Mouse (Mus musculus) limb, embryonic 12.5 days (tissue): ENCODE data around the gene Matn3. TPM values are rescaled to one million over a fixed set of nuclear protein-coding genes. Genes with fewer than 3 reads are reported as not detected.
"Not testable (repeated sequence)": the region's sequence is repeated elsewhere in the genome, so short reads cannot be mapped to it uniquely, and the experiment has no call there.

Experiments used
- ATAC-seq: fragments of 200-750 bp; cut with Nextera tagmentation; 2 replicates; pipeline ENCODE4 v1.8.0; 2017; ENCODE audit warnings: low read depth, moderate TSS enrichment; ENCODE audit not compliant: insufficient number of reproducible peaks, insufficient read depth, low FRiP score, low TSS enrichment
- H3K27ac ChIP-seq: fragments of 300-500 bp; sonication (generic); 2 replicates; pipeline ENCODE4 v1.5.1; 2016; ENCODE audit warnings: mild to moderate bottlenecking, moderate library complexity
- H3K27me3 ChIP-seq: fragments of 300-500 bp; sonication (generic); 2 replicates; pipeline ENCODE4 v1.6.1; 2016; ENCODE audit warnings: mild to moderate bottlenecking, moderate library complexity
- H3K36me3 ChIP-seq: fragments of 300-500 bp; sonication (generic); 2 replicates; pipeline ENCODE4 v1.6.1; 2016; ENCODE audit warnings: mild to moderate bottlenecking, moderate library complexity
- H3K4me1 ChIP-seq: fragments of 300-500 bp; sonication (generic); replicated peaks from 2 replicates; pipeline ENCODE4 v1.6.1; 2016
- H3K4me2 ChIP-seq: fragments of 300-500 bp; sonication (generic); 2 replicates; pipeline ENCODE4 v1.6.1; 2016; ENCODE audit warnings: mild to moderate bottlenecking, moderate library complexity
- H3K4me3 ChIP-seq: fragments of 300-500 bp; sonication (generic); replicated peaks from 2 replicates; pipeline ENCODE4 v1.5.1; 2016; ENCODE audit warnings: mild to moderate bottlenecking
- H3K9ac ChIP-seq: fragments of 300-500 bp; sonication (generic); replicated peaks from 2 replicates; pipeline ENCODE4 v1.6.1; 2016; ENCODE audit warnings: mild to moderate bottlenecking, moderate library complexity
- H3K9me3 ChIP-seq: fragments of 300-500 bp; sonication (generic); 2 replicates; pipeline ENCODE4 v1.6.1; 2016; ENCODE audit warnings: mild to moderate bottlenecking, moderate library complexity
- WGBS: fragments of 180-500 bp; shearing (Covaris S2); methylation state at CpG from one replicate; pipeline ENCODE4 v1.1.7; 2016; 5-methylcytosine and 5-hydroxymethylcytosine counted together
- polyA plus RNA-seq: library from polyadenylated mRNA; unstranded; fragments of >200 nt; fragmentation: Nextera tagmentation; extraction: Ambion mirVana; gene quantifications from 2 replicates; pipeline ENCODE4 v1.2.1, GENCODE M21; 2016

Matn3 gene
- polyA plus RNA-seq, 1 experiment from 2014 or later = 5.4 TPM

- Histone ChIP-seq H3K4me3 (no peak overlapping the region), H3K9me3 (no peaks in the 10 kb centered on the region), H3K27me3 (no peaks in the 10 kb centered on the region), H3K4me1 (peaks cover 29% of the 10 kb centered on the region), H3K36me3 (peaks cover 6% of the 10 kb centered on the region), H3K4me2 (no peak overlapping the region), H3K27ac (no peak overlapping the region), H3K9ac (no peak overlapping the region)
- ATAC-seq = no peak
- WGBS = 95% methylated on average over 3 of the region's 3 CpGs
Measured at GRCm38 (mm10) chr12:8919231-8919630, 28.5 kb upstream of the Matn3 start.

GRCm38 (mm10) chr12:8920996-8921393, 26.7 kb upstream of the Matn3 start:
- no peaks in the 10 kb centered on the region for H3K27me3 ChIP-seq
- peak overlapping the region; percentile 49 for H3K4me2 ChIP-seq
- H3K27ac ChIP-seq = peak overlapping the region; percentile 98
- peak overlapping the region; percentile 92; the same call in 1 of the 2 replicates for H3K9ac ChIP-seq
- peak overlapping the region; percentile 78 for H3K4me3 ChIP-seq
- H3K4me1 ChIP-seq = peaks cover 33% of the 10 kb centered on the region
- WGBS = 20% methylated on average over 1 of the region's 1 CpGs
- ATAC-seq = no peak
- no peaks in the 10 kb centered on the region for H3K9me3 ChIP-seq
- H3K36me3 ChIP-seq = peaks cover 20% of the 10 kb centered on the region

- Histone ChIP-seq H3K9me3 (no peaks in the 10 kb centered on the region), H3K4me3 (peak within 1 kb of the TSS; percentile 78), H3K36me3 (peaks cover 25% of the 10 kb centered on the region), H3K27ac (peak within 1 kb of the TSS; percentile 98), H3K4me1 (peaks cover 26% of the 10 kb centered on the region), H3K4me2 (peak within 1 kb of the TSS; percentile 81), H3K27me3 (no peaks in the 10 kb centered on the region), H3K9ac (peak within 1 kb of the TSS; percentile 92)
- ATAC-seq = peak; percentile 98
- under 1% methylated on average over 73 of the region's 73 CpGs for WGBS
Measured at GRCm38 (mm10) chr12:8921394-8922368, 26.0 kb upstream of the Matn3 start, which contains the start of gene Laptm4a. TSS of gene Laptm4a (plus strand) at chr12:8921664.

- H3K27me3 ChIP-seq = no peaks in the 10 kb centered on the region
- peaks cover 27% of the 10 kb centered on the region for H3K36me3 ChIP-seq
- no peaks in the 10 kb centered on the region for H3K9me3 ChIP-seq
- peak overlapping the region; percentile 98 for H3K27ac ChIP-seq
- peak overlapping the region; percentile 78 for H3K4me3 ChIP-seq
- peak overlapping the region; percentile 81 for H3K4me2 ChIP-seq
- WGBS = 4% methylated on average over 30 of the region's 30 CpGs
- peaks cover 27% of the 10 kb centered on the region for H3K4me1 ChIP-seq
- no peak for ATAC-seq
- peak overlapping the region; percentile 92 for H3K9ac ChIP-seq
Measured at GRCm38 (mm10) chr12:8922369-8923124, 25.2 kb upstream of the Matn3 start.

- WGBS = 28% methylated on average over 5 of the region's 5 CpGs
Measured at GRCm38 (mm10) chr12:8923125-8923410, 24.7 kb upstream of the Matn3 start.

GRCm38 (mm10) chr12:8923603-8924002, 24.1 kb upstream of the Matn3 start:
- Histone ChIP-seq H3K27me3 (no peaks in the 10 kb centered on the region), H3K36me3 (peaks cover 29% of the 10 kb centered on the region), H3K4me1 (peaks cover 32% of the 10 kb centered on the region), H3K9ac (peak overlapping the region; percentile 92), H3K4me3 (peak overlapping the region; percentile 78), H3K4me2 (peak overlapping the region; percentile 81), H3K27ac (no peak overlapping the region), H3K9me3 (no peaks in the 10 kb centered on the region)
- WGBS = 59% methylated on average over 2 of the region's 2 CpGs
- no peak for ATAC-seq

More at GRCm38 (mm10) chr12:8923125-8923410, 24.7 kb upstream of the Matn3 start:
- no peak for ATAC-seq
- H3K9ac ChIP-seq = peak overlapping the region; percentile 92
- H3K27me3 ChIP-seq = no peaks in the 10 kb centered on the region
- H3K4me1 ChIP-seq = peaks cover 32% of the 10 kb centered on the region
- peak overlapping the region; percentile 81 for H3K4me2 ChIP-seq
- H3K4me3 ChIP-seq = peak overlapping the region; percentile 78
- no peak overlapping the region for H3K27ac ChIP-seq
- H3K9me3 ChIP-seq = no peaks in the 10 kb centered on the region
- H3K36me3 ChIP-seq = peaks cover 29% of the 10 kb centered on the region

GRCm38 (mm10) chr12:8927652-8928051, 20.1 kb upstream of the Matn3 start:
- H3K27me3 ChIP-seq = no peaks in the 10 kb centered on the region
- H3K27ac ChIP-seq = no peak overlapping the region
- 99% methylated on average over 3 of the region's 3 CpGs for WGBS
- ATAC-seq = no peak
- H3K9me3 ChIP-seq = no peaks in the 10 kb centered on the region
- H3K4me1 ChIP-seq = peaks cover 24% of the 10 kb centered on the region
- H3K4me3 ChIP-seq = no peak overlapping the region
- H3K9ac ChIP-seq = no peak overlapping the region
- H3K36me3 ChIP-seq = peaks cover 42% of the 10 kb centered on the region
- H3K4me2 ChIP-seq = no peak overlapping the region

- Histone ChIP-seq H3K4me2 (no peak overlapping the region), H3K27me3 (no peaks in the 10 kb centered on the region), H3K4me3 (no peak overlapping the region), H3K9ac (no peak overlapping the region), H3K27ac (no peak overlapping the region), H3K36me3 (peaks cover 50% of the 10 kb centered on the region), H3K4me1 (peaks cover 16% of the 10 kb centered on the region), H3K9me3 (no peaks in the 10 kb centered on the region)
- 83% methylated on average over 4 of the region's 4 CpGs for WGBS
- ATAC-seq = no peak
Measured at GRCm38 (mm10) chr12:8928766-8929165, 19.0 kb upstream of the Matn3 start.

- Histone ChIP-seq H3K4me3 (no peak overlapping the region), H3K36me3 (peaks cover 49% of the 10 kb centered on the region), H3K27me3 (no peaks in the 10 kb centered on the region), H3K9ac (no peak overlapping the region), H3K9me3 (no peaks in the 10 kb centered on the region), H3K4me2 (no peak overlapping the region), H3K4me1 (peaks cover 6% of the 10 kb centered on the region), H3K27ac (no peak overlapping the region)
- 89% methylated on average over 4 of the region's 4 CpGs for WGBS
- no peak for ATAC-seq
Measured at GRCm38 (mm10) chr12:8931083-8931482, 16.6 kb upstream of the Matn3 start.

GRCm38 (mm10) chr12:8935349-8935748, 12.4 kb upstream of the Matn3 start:
- H3K9ac ChIP-seq = no peak overlapping the region
- H3K4me3 ChIP-seq = no peak overlapping the region
- no peak overlapping the region for H3K27ac ChIP-seq
- no peak for ATAC-seq
- H3K4me2 ChIP-seq = no peak overlapping the region
- H3K4me1 ChIP-seq = no peaks in the 10 kb centered on the region; the same call in 1 of the 2 replicates
- peaks cover 74% of the 10 kb centered on the region for H3K36me3 ChIP-seq
- 71% methylated on average over 5 of the region's 5 CpGs for WGBS
- H3K9me3 ChIP-seq = no peaks in the 10 kb centered on the region
- H3K27me3 ChIP-seq = no peaks in the 10 kb centered on the region

GRCm38 (mm10) chr12:8936210-8936609, 11.5 kb upstream of the Matn3 start:
- not testable (repeated sequence) for H3K4me3 ChIP-seq, H3K9ac ChIP-seq, H3K4me1 ChIP-seq, H3K27ac ChIP-seq, H3K4me2 ChIP-seq, H3K9me3 ChIP-seq, ATAC-seq, H3K27me3 ChIP-seq
- H3K36me3 ChIP-seq = peaks cover 74% of the 10 kb centered on the region
- 67% methylated on average over 4 of the region's 4 CpGs for WGBS
